Mouse (Mus musculus) MEL (cell line): ENCODE data around the gene Gm10318. TPM values are rescaled to one million over a fixed set of nuclear protein-coding genes. Genes with fewer than 3 reads are reported as not detected.

ENCODE experiments used
- DNase-seq: peaks from one replicate; pipeline ENCODE4 v3.0.0; 2011; ENCODE audit warnings: low read depth, low spot score
- H3K27ac ChIP-seq: 2 replicates; pipeline ENCODE4 v1.5.1; 2012; ENCODE audit warnings: low read depth, mild to moderate bottlenecking, control low read depth, low read length, moderate library complexity; ENCODE audit not compliant: control insufficient read depth
- H3K27me3 ChIP-seq, 2 experiments: fragments of 150-350 bp in 1 of 2; sonication (generic) in 1 of 2; 2 replicates each; pipeline ENCODE4 v1.6.1; 2012; ENCODE audit warnings: low read length in 2 of 2, mild to moderate bottlenecking in 2 of 2, improper control_type of control experiment in 1 of 2, moderate library complexity in 1 of 2; ENCODE audit not compliant: insufficient read depth in 2 of 2, control insufficient read depth in 1 of 2
- H3K36me3 ChIP-seq, 2 experiments: 2 replicates each; pipeline ENCODE4 v1.6.1; 2012 to 2014; ENCODE audit warnings: low read length in 2 of 2, improper control_type of control experiment in 1 of 2, inconsistent platforms in 1 of 2, mild to moderate bottlenecking in 1 of 2; ENCODE audit not compliant: insufficient read depth in 2 of 2, control insufficient read depth in 1 of 2
- H3K4me1 ChIP-seq, 2 experiments: fragments of 150-350 bp in 1 of 2; sonication (generic) in 1 of 2; 2 replicates each; pipeline ENCODE4 v1.6.1; 2012; ENCODE audit warnings: low read length in 2 of 2, improper control_type of control experiment in 1 of 2, mild to moderate bottlenecking in 1 of 2; ENCODE audit not compliant: insufficient read depth in 2 of 2, control insufficient read depth in 1 of 2
- H3K4me3 ChIP-seq, 2 experiments: fragments of 150-350 bp in 1 of 2; sonication (generic) in 1 of 2; 2 replicates each; pipeline ENCODE4 v1.5.1; 2012; ENCODE audit warnings: low read depth in 2 of 2, low read length in 2 of 2, mild to moderate bottlenecking in 2 of 2, moderate library complexity in 2 of 2, control low read depth in 1 of 2, improper control_type of control experiment in 1 of 2; ENCODE audit not compliant: control insufficient read depth in 1 of 2, insufficient read depth in 1 of 2
- H3K79me2 ChIP-seq: 2 replicates; pipeline ENCODE4 v1.6.1; 2012; ENCODE audit warnings: mild to moderate bottlenecking, low read length, moderate library complexity; ENCODE audit not compliant: control insufficient read depth, poor library complexity, insufficient read depth
- H3K9ac ChIP-seq: 2 replicates; pipeline ENCODE4 v1.6.1; 2012; ENCODE audit warnings: low read depth, mild to moderate bottlenecking, control low read depth, low read length, moderate library complexity; ENCODE audit not compliant: control insufficient read depth, poor library complexity, severe bottlenecking
- H3K9me3 ChIP-seq: fragments of 150-350 bp; sonication (generic); replicated peaks from 2 replicates; pipeline ENCODE4 v1.6.1; 2012; ENCODE audit warnings: mild to moderate bottlenecking, low read length, improper control_type of control experiment, moderate library complexity; ENCODE audit not compliant: insufficient read depth
- EP300 ChIP-seq, 2 experiments: IDR thresholded peaks; 2 replicates each; pipeline ENCODE4 v1.6.1; 2011; ENCODE audit warnings: improper control_type of control experiment in 2 of 2, low read length in 2 of 2, low read depth in 1 of 2, mild to moderate bottlenecking in 1 of 2
- GATA1 ChIP-seq: IDR thresholded peaks from 2 replicates; pipeline ENCODE4 v1.6.1; 2011; ENCODE audit warnings: low read depth, low read length, improper control_type of control experiment
- JUND ChIP-seq: IDR thresholded peaks from 2 replicates; pipeline ENCODE4 v1.6.1; 2011; ENCODE audit warnings: low read depth, mild to moderate bottlenecking, improper control_type of control experiment, low read length
- MAFK ChIP-seq: IDR thresholded peaks from 2 replicates; pipeline ENCODE4 v1.6.1; 2011; ENCODE audit warnings: low read depth, mild to moderate bottlenecking, low read length, improper control_type of control experiment, borderline replicate concordance
- MAZ ChIP-seq: IDR thresholded peaks from 2 replicates; pipeline ENCODE4 v1.6.1; 2012; ENCODE audit warnings: low read depth, mild to moderate bottlenecking, inconsistent platforms, low read length, improper control_type of control experiment
- MXI1 ChIP-seq: IDR thresholded peaks from 2 replicates; pipeline ENCODE4 v1.6.1; 2011; ENCODE audit warnings: mild to moderate bottlenecking, low read depth, low read length, improper control_type of control experiment
- MYC ChIP-seq: IDR thresholded peaks from 2 replicates; pipeline ENCODE4 v1.6.1; 2011; ENCODE audit warnings: low read depth, mild to moderate bottlenecking, low read length, improper control_type of control experiment, moderate library complexity
- NELFE ChIP-seq: IDR thresholded peaks from 2 replicates; pipeline ENCODE4 v1.6.1; 2011; ENCODE audit warnings: low read depth, low read length, improper control_type of control experiment
- NRF1 ChIP-seq: IDR thresholded peaks from 2 replicates; pipeline ENCODE4 v1.6.1; 2014; ENCODE audit warnings: low read depth, mild to moderate bottlenecking, inconsistent platforms, low read length, improper control_type of control experiment, moderate library complexity; ENCODE audit not compliant: poor library complexity, insufficient read depth, severe bottlenecking
- POLR2AphosphoS5 ChIP-seq: IDR thresholded peaks from 2 replicates; pipeline ENCODE4 v1.6.1; 2012; ENCODE audit warnings: low read depth, borderline replicate concordance, mild to moderate bottlenecking, inconsistent platforms, low read length, moderate library complexity, mixed read lengths
- RAD21 ChIP-seq: IDR thresholded peaks from 2 replicates; pipeline ENCODE4 v1.6.1; 2011; ENCODE audit warnings: mild to moderate bottlenecking, low read depth, low read length, improper control_type of control experiment
- SIN3A ChIP-seq: IDR thresholded peaks from 2 replicates; pipeline ENCODE4 v1.6.1; 2012; ENCODE audit warnings: low read length, improper control_type of control experiment, inconsistent platforms
- TAL1 ChIP-seq: IDR thresholded peaks from 2 replicates; pipeline ENCODE4 v1.6.1; 2012; ENCODE audit warnings: mild to moderate bottlenecking, inconsistent platforms, low read length, moderate library complexity, mixed read lengths
- TBP ChIP-seq: IDR thresholded peaks from 2 replicates; pipeline ENCODE4 v1.8.0; 2011; ENCODE audit warnings: low read depth, low read length, improper control_type of control experiment
- TCF12 ChIP-seq: IDR thresholded peaks from 2 replicates; pipeline ENCODE4 v1.6.1; 2014; ENCODE audit warnings: low read depth, mild to moderate bottlenecking, inconsistent platforms, low read length, improper control_type of control experiment, moderate library complexity
- USF1 ChIP-seq: IDR thresholded peaks from 2 replicates; pipeline ENCODE4 v1.6.1; 2014; ENCODE audit warnings: low read depth, mild to moderate bottlenecking, inconsistent platforms, low read length, improper control_type of control experiment, moderate library complexity
- USF2 ChIP-seq, 2 experiments: IDR thresholded peaks; 2 replicates each; pipeline ENCODE4 v1.6.1; 2011 to 2012; ENCODE audit warnings: improper control_type of control experiment in 2 of 2, low read length in 2 of 2, borderline replicate concordance in 1 of 2, inconsistent platforms in 1 of 2, low read depth in 1 of 2, mild to moderate bottlenecking in 1 of 2; ENCODE audit not compliant: insufficient read depth in 1 of 2
- ZKSCAN1 ChIP-seq: IDR thresholded peaks from 2 replicates; pipeline ENCODE4 v1.6.1; 2012; ENCODE audit warnings: low read depth, mild to moderate bottlenecking, inconsistent platforms, low read length, improper control_type of control experiment, moderate library complexity
- ZMIZ1 ChIP-seq: IDR thresholded peaks from 2 replicates; pipeline ENCODE4 v1.6.1; 2012; ENCODE audit warnings: low read depth, mild to moderate bottlenecking, inconsistent platforms, low read length, improper control_type of control experiment, moderate library complexity
- ZNF384 ChIP-seq: IDR thresholded peaks from 2 replicates; pipeline ENCODE4 v1.6.1; 2012; ENCODE audit warnings: low read depth, mild to moderate bottlenecking, inconsistent platforms, low read length, improper control_type of control experiment
- polyA plus RNA-seq, 2 experiments: library from polyadenylated mRNA; stranded (reverse) in 1 of 2; unstranded in 1 of 2; fragments of >175 nt in 1 of 2; fragments of >200 nt in 1 of 2; gene quantifications; 2 replicates each; pipeline versions ENCODE4 v1.2.1 to v1.2.4; 2012; ENCODE audit warnings: low replicate concordance in 2 of 2, low read depth in 1 of 2; ENCODE audit not compliant: insufficient read length in 2 of 2, insufficient read depth in 1 of 2, missing spikeins in 1 of 2
- total RNA-seq: library from RNA; depleted of rRNA; stranded (reverse); fragments of 300-350 nt; gene quantifications from 2 replicates; pipeline ENCODE4 v1.2.3, GENCODE M21; 2012

Gm10318 gene
- total and polyA plus RNA-seq, 3 experiments, result not detected

- TF ChIP-seq POLR2AphosphoS5 (peak; percentile 79; the same call in 1 of the 2 replicates), TBP (no peak)
- TF ChIP-seq, all 39 proteins: peak for 1
- no peaks in the 10 kb centered on the region for H3K36me3 ChIP-seq
- H3K27me3 ChIP-seq, result no peaks in the 10 kb centered on the region
- H3K9me3 ChIP-seq, result no peaks in the 10 kb centered on the region
- no peak overlapping the region for H3K4me3 ChIP-seq
- H3K79me2 ChIP-seq, result no peaks in the 10 kb centered on the region
- peaks cover 0 to 7% of the 10 kb centered on the region in 2 experiments; a peak in 2 of 4 replicates for H3K4me1 ChIP-seq
- no peak overlapping the region for H3K27ac ChIP-seq
- DNase-seq, result no peak
- H3K9ac ChIP-seq, result no peak overlapping the region
Observed at GRCm38 (mm10) chr10:77818523-77818922, 34.1 kb upstream of the Gm10318 start.

GRCm38 (mm10) chr10:77819203-77819602 lies 33.5 kb upstream of the Gm10318 start:
- Histone ChIP-seq H3K27ac (no peak overlapping the region), H3K9ac (no peak overlapping the region), H3K4me1 (peaks cover 0 to 7% of the 10 kb centered on the region in 2 experiments; a peak in 2 of 4 replicates), H3K27me3 (no peaks in the 10 kb centered on the region), H3K9me3 (no peaks in the 10 kb centered on the region), H3K79me2 (no peaks in the 10 kb centered on the region), H3K36me3 (no peaks in the 10 kb centered on the region), H3K4me3 (no peak overlapping the region)
- no peak for DNase-seq
- TF ChIP-seq ZNF384 (no peak), ZKSCAN1 (no peak), ZMIZ1 (no peak), SIN3A (no peak), TAL1 (no peak), JUND (no peak), EP300 (IDR thresholded peaks at IDR 0.05; ENCODE audit: low read depth in 1 of 2, low read length in 2 of 2) (no peak), RAD21 (no peak), NRF1 (no peak)

GRCm38 (mm10) chr10:77826951-77827350 lies 25.7 kb upstream of the Gm10318 start, which contains the start of gene Krtap10-4:
Gene Krtap10-4 (minus strand): TSS chr10:77827095.
- Histone ChIP-seq H3K36me3 (no peaks in the 10 kb centered on the region), H3K9me3 (no peaks in the 10 kb centered on the region), H3K4me3 (no peak within 1 kb of the TSS), H3K27me3 (peaks cover 0 to 4% of the 10 kb centered on the region in 2 experiments; a peak in 2 of 4 replicates), H3K9ac (no peak within 1 kb of the TSS), H3K4me1 (no peaks in the 10 kb centered on the region), H3K79me2 (no peaks in the 10 kb centered on the region), H3K27ac (no peak within 1 kb of the TSS)
- TF ChIP-seq MAZ (no peak), USF1 (no peak), USF2 (IDR thresholded peaks at IDR 0.05; ENCODE audit: borderline replicate concordance in 1 of 2, insufficient read depth in 1 of 2, low read depth in 1 of 2, low read length in 2 of 2) (no peak), MAFK (no peak), ZNF384 (no peak), TCF12 (no peak), NELFE (no peak), MYC (no peak), GATA1 (no peak), RAD21 (no peak), POLR2AphosphoS5 (no peak), MXI1 (no peak)
- no peak for DNase-seq
